Mouse (Mus musculus): ENCODE measurements around the gene Lnp1. TPM values are rescaled to one million over a fixed set of nuclear protein-coding genes. Genes with fewer than 3 reads are reported as not detected.
"Not testable (repeated sequence)": the region's sequence is repeated elsewhere in the genome, so short reads cannot be mapped to it uniquely, and the experiment has no call there.

Lnp1 gene
- not detected in 2 replicates for polyA plus RNA-seq (2015; fragmentation: Nextera tagmentation; extraction: Ambion mirVana)

DNA sequence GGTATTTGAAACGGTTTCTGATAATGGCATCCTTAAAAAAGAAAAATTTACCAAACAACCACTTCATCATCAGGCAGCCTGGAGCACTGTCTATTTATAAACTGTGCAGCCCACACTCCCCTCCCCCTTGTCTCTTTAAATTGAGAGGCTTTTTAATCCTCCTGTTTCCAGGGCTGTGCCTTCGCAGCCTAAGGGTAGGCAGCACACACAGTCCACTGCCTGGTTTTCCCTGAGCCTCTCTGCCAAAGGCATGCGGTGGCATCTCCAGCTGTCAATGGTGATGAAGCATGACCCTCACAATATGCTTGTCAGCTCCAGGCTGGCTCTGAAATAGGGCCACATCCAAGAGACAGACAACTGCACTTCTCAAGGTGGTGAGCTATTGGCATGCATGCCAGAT lies at the start of gene Lnp1:
Gene Lnp1 (minus strand): TSS at position 39 of the 400 bp plus-strand sequence.
- H3K36me3 ChIP-seq, result no peaks in the 10 kb centered on the region
- no peaks in the 10 kb centered on the region for H3K27me3 ChIP-seq (replicated peaks)
- H3K4me1 ChIP-seq, result no peaks in the 10 kb centered on the region
- H3K9me3 ChIP-seq, result no peaks in the 10 kb centered on the region
- ATAC-seq (ENCODE audit: insufficient read depth, low FRiP score, low read depth), result no peak
- H3K4me3 ChIP-seq (replicated peaks), result no peak within 1 kb of the TSS
- WGBS, result 51% methylated on average over 3 of the region's 3 CpGs
- no peak within 1 kb of the TSS for H3K4me2 ChIP-seq
- H3K9ac ChIP-seq, result no peak within 1 kb of the TSS
- H3K27ac ChIP-seq, result no peak within 1 kb of the TSS

DNA sequence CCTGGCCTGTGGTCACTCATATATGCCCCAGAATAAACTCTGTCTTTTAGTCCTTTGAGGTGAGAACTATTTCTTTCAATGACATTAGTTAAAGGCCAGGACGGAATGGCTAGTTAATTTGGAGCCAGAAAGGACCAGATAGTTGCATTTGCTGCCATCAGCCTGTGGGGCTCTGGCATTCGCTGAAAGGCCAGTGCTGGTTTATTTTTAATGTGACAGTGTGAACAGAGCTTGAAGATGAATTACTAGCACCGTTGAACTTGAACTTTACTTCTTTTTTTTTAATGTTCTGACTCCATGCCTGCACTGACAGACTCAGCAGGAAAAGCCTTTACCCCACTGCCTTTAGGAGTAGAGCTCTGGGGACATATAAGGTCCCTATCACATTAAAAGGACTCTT lies 46.8 kb upstream of the Lnp1 start:
- no peaks in the 10 kb centered on the region for H3K27me3 ChIP-seq (replicated peaks)
- ATAC-seq (ENCODE audit: insufficient read depth, low FRiP score, low read depth), result no peak
- H3K4me2 ChIP-seq, result no peak overlapping the region
- no peaks in the 10 kb centered on the region for H3K4me1 ChIP-seq
- H3K9me3 ChIP-seq, result no peaks in the 10 kb centered on the region
- no peak overlapping the region for H3K4me3 ChIP-seq (replicated peaks)
- WGBS, result 34% methylated on average over 3 of the region's 3 CpGs
- no peaks in the 10 kb centered on the region for H3K36me3 ChIP-seq
- H3K27ac ChIP-seq, result no peak overlapping the region
- no peak overlapping the region for H3K9ac ChIP-seq

GRCm38 (mm10) chr16:56958311-56958710 lies 30.4 kb upstream of the Lnp1 start:
- not testable (repeated sequence) for H3K27me3 ChIP-seq (replicated peaks); H3K4me1 ChIP-seq; H3K9me3 ChIP-seq; H3K36me3 ChIP-seq; H3K9ac ChIP-seq; ATAC-seq (ENCODE audit: insufficient read depth, low FRiP score, low read depth); H3K4me2 ChIP-seq; H3K27ac ChIP-seq; H3K4me3 ChIP-seq (replicated peaks)
- WGBS, result 87% methylated on average over 2 of the region's 2 CpGs

- 84% methylated on average over 5 of the region's 5 CpGs for WGBS
- ATAC-seq (ENCODE audit: insufficient read depth, low FRiP score, low read depth), result no peak
- Histone ChIP-seq H3K4me2 (no peak overlapping the region), H3K9me3 (no peaks in the 10 kb centered on the region), H3K27me3 (replicated peaks) (no peaks in the 10 kb centered on the region), H3K4me1 (no peaks in the 10 kb centered on the region), H3K36me3 (no peaks in the 10 kb centered on the region), H3K4me3 (replicated peaks) (no peak overlapping the region), H3K27ac (no peak overlapping the region), H3K9ac (no peak overlapping the region)
These were observed 21.2 kb upstream of the Lnp1 start for GRCm38 (mm10) chr16:56949085-56949484.

DNA sequence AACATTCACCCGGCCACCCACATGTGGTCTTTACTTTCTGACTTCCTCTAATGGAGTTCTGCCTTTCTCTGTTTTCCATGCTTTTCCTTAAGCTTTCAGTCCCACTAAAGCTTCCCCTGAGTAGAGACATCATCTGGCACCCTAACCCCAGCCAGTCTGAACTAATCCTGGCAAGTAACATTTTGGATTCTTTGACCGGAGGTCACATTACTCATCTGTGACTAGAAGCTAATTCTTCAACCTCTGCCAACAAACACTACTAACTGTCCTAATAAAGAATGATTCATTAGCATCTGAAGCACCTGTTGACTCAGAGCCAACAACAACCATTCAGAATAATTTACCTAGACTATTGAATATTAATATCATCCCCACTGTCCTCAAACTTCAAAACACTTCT lies 14.5 kb upstream of the Lnp1 start:
- no peak overlapping the region for H3K9ac ChIP-seq
- WGBS, result 77% methylated on average over 2 of the region's 2 CpGs
- H3K36me3 ChIP-seq, result no peaks in the 10 kb centered on the region
- H3K9me3 ChIP-seq, result no peaks in the 10 kb centered on the region
- no peak overlapping the region for H3K4me3 ChIP-seq (replicated peaks)
- no peaks in the 10 kb centered on the region for H3K4me1 ChIP-seq
- no peak overlapping the region for H3K27ac ChIP-seq
- no peak overlapping the region for H3K4me2 ChIP-seq
- ATAC-seq (ENCODE audit: insufficient read depth, low FRiP score, low read depth), result no peak
- no peaks in the 10 kb centered on the region for H3K27me3 ChIP-seq (replicated peaks)

DNA sequence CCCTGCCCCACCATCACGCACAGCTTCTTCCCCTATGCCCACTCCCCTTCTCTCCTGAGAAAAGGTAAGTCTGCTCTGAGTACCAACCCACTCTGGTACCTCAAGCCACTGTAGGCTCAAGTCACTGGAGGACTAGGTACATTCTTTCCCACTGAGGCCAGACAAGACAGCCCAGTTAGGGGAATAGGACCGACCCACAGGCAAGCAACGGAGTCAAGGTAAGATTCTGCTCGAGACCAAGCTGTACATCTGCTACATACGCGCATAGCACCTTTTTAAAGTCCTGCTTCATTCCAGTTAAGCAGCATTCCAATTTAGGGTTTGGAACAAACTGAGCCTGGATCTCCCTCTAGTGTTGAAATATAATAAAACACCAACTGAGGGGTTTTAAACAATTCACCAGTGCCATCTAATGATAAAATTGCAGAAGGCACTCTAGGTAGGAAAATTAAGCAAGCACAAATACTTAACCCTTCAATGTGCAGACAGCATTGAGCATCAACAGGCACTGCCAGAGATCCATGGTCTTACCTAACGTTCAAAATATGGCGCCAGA lies 7.7 kb downstream of the Lnp1 start:
- Histone ChIP-seq H3K4me1 (no peaks in the 10 kb centered on the region), H3K4me3 (replicated peaks) (no peak overlapping the region), H3K27ac (no peak overlapping the region), H3K36me3 (no peaks in the 10 kb centered on the region), H3K9ac (no peak overlapping the region), H3K27me3 (replicated peaks) (0 out of 2 replicates have a peak, but pooled peaks cover 4% of the 10 kb centered on the region), H3K9me3 (no peaks in the 10 kb centered on the region), H3K4me2 (no peak overlapping the region)
- WGBS, result 14% methylated on average over 8 of the region's 8 CpGs
- ATAC-seq (ENCODE audit: insufficient read depth, low FRiP score, low read depth), result peak; percentile 47; the same call in 1 of the 2 replicates

- no peak for ATAC-seq (ENCODE audit: insufficient read depth, low FRiP score, low read depth)
These were observed 10.6 kb downstream of the Lnp1 start for GRCm38 (mm10) chr16:56917230-56917629.

GRCm38 (mm10) chr16:56908986-56909385 lies 18.9 kb downstream of the Lnp1 start:
- Histone ChIP-seq H3K9me3 (no peaks in the 10 kb centered on the region), H3K27ac (no peak overlapping the region), H3K4me2 (no peak overlapping the region), H3K4me1 (no peaks in the 10 kb centered on the region), H3K4me3 (replicated peaks) (no peak overlapping the region), H3K36me3 (no peaks in the 10 kb centered on the region), H3K9ac (no peak overlapping the region), H3K27me3 (replicated peaks) (no peaks in the 10 kb centered on the region)
- WGBS, result 43% methylated on average over 5 of the region's 5 CpGs
- no peak for ATAC-seq (ENCODE audit: insufficient read depth, low FRiP score, low read depth)

More at GRCm38 (mm10) chr16:56917230-56917629, 10.6 kb downstream of the Lnp1 start:
- H3K36me3 ChIP-seq, result no peaks in the 10 kb centered on the region
- H3K4me2 ChIP-seq, result no peak overlapping the region
- 83% methylated on average over 7 of the region's 7 CpGs for WGBS
- no peaks in the 10 kb centered on the region for H3K9me3 ChIP-seq
- H3K4me1 ChIP-seq, result no peaks in the 10 kb centered on the region
- no peak overlapping the region for H3K4me3 ChIP-seq (replicated peaks)
- no peak overlapping the region for H3K9ac ChIP-seq
- H3K27me3 ChIP-seq (replicated peaks), result 0 out of 2 replicates have a peak, but pooled peaks cover 4% of the 10 kb centered on the region
- H3K27ac ChIP-seq, result no peak overlapping the region

DNA sequence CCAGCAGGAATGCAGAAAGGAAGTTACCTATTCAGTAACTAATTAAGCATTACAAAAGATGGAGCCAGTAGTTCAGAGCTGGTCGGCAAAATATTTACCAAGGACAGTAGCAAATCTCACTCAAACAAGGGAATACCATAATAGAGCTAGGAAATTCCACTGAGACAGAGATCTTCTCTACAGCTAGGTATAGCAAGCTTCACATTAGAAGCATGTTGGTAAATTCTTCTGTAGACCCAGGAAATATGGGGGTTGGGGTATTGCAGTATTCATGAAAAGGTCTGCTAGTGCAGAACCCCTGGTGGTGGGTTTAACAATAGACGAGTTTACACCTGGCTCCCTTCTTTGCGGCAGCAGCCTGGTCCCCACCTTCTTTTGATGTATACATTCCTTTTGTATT lies 25.7 kb downstream of the Lnp1 start:
- H3K27ac ChIP-seq, H3K4me1 ChIP-seq: not testable (repeated sequence)
- WGBS, result 52% methylated on average over 3 of the region's 3 CpGs

GRCm38 (mm10) chr16:56891583-56891982 lies 36.3 kb downstream of the Lnp1 start:
- H3K27ac ChIP-seq, result no peak overlapping the region
- no peaks in the 10 kb centered on the region for H3K4me1 ChIP-seq
- no peak overlapping the region for H3K4me2 ChIP-seq
- H3K27me3 ChIP-seq (replicated peaks), result no peaks in the 10 kb centered on the region
- H3K4me3 ChIP-seq (replicated peaks), result no peak overlapping the region
- no peaks in the 10 kb centered on the region for H3K9me3 ChIP-seq
- ATAC-seq (ENCODE audit: insufficient read depth, low FRiP score, low read depth), result no peak
- H3K9ac ChIP-seq, result no peak overlapping the region
- H3K36me3 ChIP-seq, result no peaks in the 10 kb centered on the region
- 82% methylated on average over 5 of the region's 5 CpGs for WGBS

More for the DNA sequence above, 25.7 kb downstream of the Lnp1 start:
- not testable (repeated sequence) for H3K4me3 ChIP-seq (replicated peaks); H3K9ac ChIP-seq; H3K9me3 ChIP-seq; H3K4me2 ChIP-seq; H3K36me3 ChIP-seq; ATAC-seq (ENCODE audit: insufficient read depth, low FRiP score, low read depth); H3K27me3 ChIP-seq (replicated peaks)

DNA sequence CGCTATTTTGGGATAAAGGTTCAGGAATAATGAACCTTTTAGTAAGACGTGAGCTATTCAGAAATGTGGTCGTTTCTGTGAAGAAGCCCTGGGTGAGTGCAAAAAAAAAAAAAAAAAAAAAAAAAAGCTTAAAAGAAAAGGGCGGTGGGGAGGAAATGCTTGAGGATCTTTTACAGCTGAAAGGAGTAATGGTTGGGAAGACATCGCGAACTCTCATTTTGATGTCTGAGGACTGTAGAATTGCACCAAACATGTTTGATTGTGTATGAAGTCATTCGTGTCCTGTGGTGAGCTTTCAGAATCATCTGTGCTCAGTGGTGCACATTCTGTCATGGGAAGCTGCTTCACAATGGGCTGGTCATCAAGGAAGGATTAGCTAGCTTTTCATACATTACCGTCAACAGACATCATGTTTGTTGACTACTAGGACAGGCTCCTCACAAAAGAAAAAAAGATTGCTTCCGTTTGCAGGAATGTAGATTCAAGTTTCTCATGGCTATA lies 41.2 kb downstream of the Lnp1 start:
- no peaks in the 10 kb centered on the region for H3K36me3 ChIP-seq
- no peak overlapping the region for H3K9ac ChIP-seq
- peak overlapping the region; percentile 57 for H3K4me3 ChIP-seq (replicated peaks)
- WGBS, result 23% methylated on average over 9 of the region's 9 CpGs
- H3K4me2 ChIP-seq, result peak overlapping the region; percentile 67
- no peak for ATAC-seq (ENCODE audit: insufficient read depth, low FRiP score, low read depth)
- no peak overlapping the region for H3K27ac ChIP-seq
- no peaks in the 10 kb centered on the region for H3K4me1 ChIP-seq
- H3K9me3 ChIP-seq, result no peaks in the 10 kb centered on the region
- no peaks in the 10 kb centered on the region for H3K27me3 ChIP-seq (replicated peaks)

DNA sequence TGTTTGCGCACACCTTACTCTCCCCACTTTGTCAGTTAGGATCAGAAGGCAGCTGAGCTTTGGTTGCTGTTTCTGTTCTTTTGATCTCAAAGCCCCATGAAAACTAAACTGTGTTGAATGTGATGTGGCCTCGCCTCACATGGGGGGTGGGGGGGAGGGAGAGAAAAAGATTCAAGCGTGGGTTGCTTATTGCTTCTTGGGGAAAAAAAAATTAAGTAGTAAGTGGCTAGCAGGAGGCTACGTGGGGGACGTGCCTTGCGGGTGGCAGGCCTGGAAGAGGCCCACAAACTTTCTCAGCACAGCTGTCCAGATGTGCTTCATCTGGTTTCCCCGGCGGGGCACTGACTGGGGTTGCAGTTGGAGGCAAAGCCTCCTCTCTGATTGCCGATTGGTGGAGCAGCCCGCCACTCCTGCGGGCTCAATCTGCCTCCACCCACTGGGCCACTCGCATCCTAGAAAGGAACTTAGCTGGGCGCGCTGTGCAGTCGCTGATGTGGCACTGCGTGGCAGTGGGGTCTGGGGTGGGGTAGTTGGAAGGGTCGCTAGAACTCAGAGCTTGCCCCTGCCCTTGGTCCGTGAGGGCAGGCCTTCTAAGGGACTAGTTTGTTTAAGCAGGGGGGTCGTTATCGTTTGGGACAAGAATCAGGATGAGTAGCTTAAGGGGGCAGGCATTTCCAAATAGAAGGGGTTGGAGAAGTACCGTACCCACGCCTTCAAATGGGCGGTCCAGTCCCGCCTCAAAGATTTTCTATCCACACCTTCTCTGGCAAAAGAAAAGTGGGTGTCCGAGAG lies 41.8 kb downstream of the Lnp1 start, which contains the start of gene Tmem45a:
Gene Tmem45a (minus strand): TSS at position 343 of the 792 bp plus-strand sequence.
- Histone ChIP-seq H3K27ac (peak within 1 kb of the TSS; percentile 79), H3K9me3 (no peaks in the 10 kb centered on the region), H3K36me3 (no peaks in the 10 kb centered on the region), H3K9ac (peak within 1 kb of the TSS; percentile 37; the same call in 1 of the 2 replicates), H3K27me3 (replicated peaks) (no peaks in the 10 kb centered on the region), H3K4me2 (peak within 1 kb of the TSS; percentile 67), H3K4me1 (no peaks in the 10 kb centered on the region), H3K4me3 (replicated peaks) (peak within 1 kb of the TSS; percentile 57)
- whole genome bisulfite sequencing, result 4% methylated on average over 25 of the region's 25 CpGs
- ATAC-seq (ENCODE audit: insufficient read depth, low FRiP score, low read depth), result peak; percentile 97

Measured in stomach, embryonic 15.5 days (tissue).